Mouse (Mus musculus): ENCODE data around the gene Fbxo6. TPM values are rescaled to one million over a fixed set of nuclear protein-coding genes. Genes with fewer than 3 reads are reported as not detected.

Fbxo6 gene
- polyA plus RNA-seq, 1 experiment from 2014 or later, result 17.1 TPM

DNA sequence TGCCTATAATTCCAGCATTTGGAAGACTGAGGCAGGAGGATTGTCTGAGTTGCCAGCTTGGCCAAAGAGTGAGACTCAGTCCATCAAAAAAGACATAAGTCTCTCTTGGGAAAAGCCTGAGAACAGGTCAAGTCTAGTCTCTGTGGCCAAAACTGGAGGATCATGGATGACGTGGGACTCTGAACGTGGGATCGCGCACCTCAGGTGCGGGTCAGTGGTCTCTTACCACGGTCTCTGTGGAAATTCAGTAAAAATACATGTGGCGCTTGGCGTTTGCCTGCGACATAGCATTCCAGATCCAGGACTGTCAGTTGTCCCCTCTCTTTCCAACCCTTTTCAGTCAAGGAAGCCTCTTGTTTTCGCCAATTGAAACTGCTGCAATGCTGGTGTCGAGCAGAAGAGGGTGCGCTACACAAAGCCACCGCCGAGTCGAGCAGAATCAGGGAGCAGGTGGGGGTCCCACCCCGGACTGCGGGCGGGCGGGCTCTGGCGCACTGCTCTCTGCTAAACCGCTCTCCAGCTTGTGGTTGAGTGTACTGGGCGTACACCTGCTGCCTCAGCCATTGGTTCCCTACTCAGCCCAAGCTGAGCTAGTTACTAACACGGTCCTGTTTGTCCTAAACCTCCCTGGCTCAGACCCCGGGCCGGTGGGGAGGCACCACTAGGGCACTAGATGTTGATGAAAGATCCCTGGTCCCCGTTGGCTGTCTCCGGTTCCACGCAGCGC lies 50.0 kb downstream of the Fbxo6 start:
- H3K4me1 ChIP-seq, result peaks cover 10% of the 10 kb centered on the region; the same call in 1 of the 2 replicates
- peak overlapping the region; percentile 43 for H3K4me2 ChIP-seq (replicated peaks)
- 17% methylated on average over 29 of the region's 29 CpGs for WGBS
- H3K9ac ChIP-seq (replicated peaks), result peak overlapping the region; percentile 29; the same call in 1 of the 2 replicates
- H3K27ac ChIP-seq (replicated peaks), result peak overlapping the region; percentile 32; the same call in 1 of the 2 replicates
- H3K4me3 ChIP-seq, result 0 out of 2 replicates have a peak overlapping the region, but pooled peaks have one; percentile 9
- peaks cover 8% of the 10 kb centered on the region for H3K27me3 ChIP-seq
- ATAC-seq (ENCODE audit: low FRiP score, low read depth), result peak; percentile 87
- H3K9me3 ChIP-seq, result no peaks in the 10 kb centered on the region
- H3K36me3 ChIP-seq, result peaks cover 36% of the 10 kb centered on the region

DNA sequence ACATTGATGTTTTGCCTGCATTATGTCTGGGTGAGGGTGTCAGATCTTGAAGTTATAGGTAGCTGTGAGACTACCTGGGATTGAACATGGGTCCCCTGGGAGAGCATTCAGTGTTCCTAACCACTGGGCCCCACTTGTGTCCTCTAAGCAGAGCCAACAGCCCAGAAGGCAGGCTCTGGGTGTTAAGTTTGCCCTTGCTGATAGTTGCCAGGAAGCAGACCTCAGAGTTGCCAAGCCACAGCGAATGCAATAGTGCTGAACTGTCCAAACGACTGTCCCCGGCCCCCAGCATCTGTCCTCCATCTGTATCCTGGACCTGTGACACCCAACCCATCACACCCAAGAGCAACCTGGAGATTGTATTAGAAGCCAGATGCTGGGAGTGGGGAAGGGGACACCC lies 53.3 kb downstream of the Fbxo6 start:
- H3K4me1 ChIP-seq, result peaks cover 10% of the 10 kb centered on the region; the same call in 1 of the 2 replicates
- H3K36me3 ChIP-seq, result peaks cover 17% of the 10 kb centered on the region
- WGBS, result 92% methylated on average over 3 of the region's 3 CpGs
- no peak overlapping the region for H3K4me2 ChIP-seq (replicated peaks)
- no peaks in the 10 kb centered on the region for H3K9me3 ChIP-seq
- peaks cover 8% of the 10 kb centered on the region for H3K27me3 ChIP-seq
- H3K27ac ChIP-seq (replicated peaks), result no peak overlapping the region
- H3K4me3 ChIP-seq, result no peak overlapping the region
- H3K9ac ChIP-seq (replicated peaks), result no peak overlapping the region
- ATAC-seq (ENCODE audit: low FRiP score, low read depth), result no peak

- no peak for ATAC-seq (ENCODE audit: low FRiP score, low read depth)
- Histone ChIP-seq H3K9me3 (no peaks in the 10 kb centered on the region), H3K27ac (replicated peaks) (no peak overlapping the region), H3K27me3 (peaks cover 8% of the 10 kb centered on the region), H3K4me3 (no peak overlapping the region), H3K36me3 (peaks cover 14% of the 10 kb centered on the region), H3K4me2 (replicated peaks) (no peak overlapping the region), H3K4me1 (peaks cover 10% of the 10 kb centered on the region; the same call in 1 of the 2 replicates), H3K9ac (replicated peaks) (no peak overlapping the region)
- WGBS, result 100% methylated on average over 2 of the region's 2 CpGs
Observed at GRCm38 (mm10) chr4:148097936-148098335, 54.0 kb downstream of the Fbxo6 start.

Small RNAs within 50 kb of the gene (microRNA-seq; reads per million reads assigned to microRNA genes)
- gene Mir7022, result not detected

Other genes starting within 250 kb of the Fbxo6 start
- gene Mfn2, start 247.4 kb downstream of the Fbxo6 start, polyA plus RNA-seq (2016; fragmentation: Nextera tagmentation; extraction: Ambion mirVana), result 65.1 and 65.4 TPM in 2 replicates
- 25.1 and 27.2 TPM in 2 replicates for gene Plod1, start 215.4 kb downstream of the Fbxo6 start, polyA plus RNA-seq (2016; fragmentation: Nextera tagmentation; extraction: Ambion mirVana)
- gene 2510039O18Rik, start 211.2 kb downstream of the Fbxo6 start, polyA plus RNA-seq (2016; fragmentation: Nextera tagmentation; extraction: Ambion mirVana), result 21.2 and 26.1 TPM in 2 replicates
- gene Nppb, start 166.4 kb downstream of the Fbxo6 start, polyA plus RNA-seq (2016; fragmentation: Nextera tagmentation; extraction: Ambion mirVana), result not detected in 2 replicates
- 1.0 and 2.8 TPM in 2 replicates for gene Nppa, start 151.4 kb downstream of the Fbxo6 start, polyA plus RNA-seq (2016; fragmentation: Nextera tagmentation; extraction: Ambion mirVana)
- 26.9 and 29.7 TPM in 2 replicates for gene Clcn6, start 113.3 kb downstream of the Fbxo6 start, polyA plus RNA-seq (2016; fragmentation: Nextera tagmentation; extraction: Ambion mirVana)
- gene Mthfr, start 113.1 kb downstream of the Fbxo6 start, polyA plus RNA-seq (2016; fragmentation: Nextera tagmentation; extraction: Ambion mirVana), result 44.5 and 44.8 TPM in 2 replicates
- 11.2 and 11.9 TPM in 2 replicates for gene Agtrap, start 64.1 kb downstream of the Fbxo6 start, polyA plus RNA-seq (2016; fragmentation: Nextera tagmentation; extraction: Ambion mirVana)
- gene Mad2l2, start 21.8 kb downstream of the Fbxo6 start, polyA plus RNA-seq (2016; fragmentation: Nextera tagmentation; extraction: Ambion mirVana), result 94.7 and 95.2 TPM in 2 replicates
- 16.7 and 16.8 TPM in 2 replicates for gene Draxin, start 21.4 kb downstream of the Fbxo6 start, polyA plus RNA-seq (2016; fragmentation: Nextera tagmentation; extraction: Ambion mirVana)
- gene Fbxo44, start 8.3 kb upstream of the Fbxo6 start, polyA plus RNA-seq (2016; fragmentation: Nextera tagmentation; extraction: Ambion mirVana), result 77.4 and 79.8 TPM in 2 replicates
- gene Fbxo2, start 8.5 kb upstream of the Fbxo6 start, polyA plus RNA-seq (2016; fragmentation: Nextera tagmentation; extraction: Ambion mirVana), result 1.5 and 2.1 TPM in 2 replicates
- 7.8 and 9.4 TPM in 2 replicates for gene Disp3, start 135.8 kb upstream of the Fbxo6 start, polyA plus RNA-seq (2016; fragmentation: Nextera tagmentation; extraction: Ambion mirVana)